In the genomic region with DNA sequence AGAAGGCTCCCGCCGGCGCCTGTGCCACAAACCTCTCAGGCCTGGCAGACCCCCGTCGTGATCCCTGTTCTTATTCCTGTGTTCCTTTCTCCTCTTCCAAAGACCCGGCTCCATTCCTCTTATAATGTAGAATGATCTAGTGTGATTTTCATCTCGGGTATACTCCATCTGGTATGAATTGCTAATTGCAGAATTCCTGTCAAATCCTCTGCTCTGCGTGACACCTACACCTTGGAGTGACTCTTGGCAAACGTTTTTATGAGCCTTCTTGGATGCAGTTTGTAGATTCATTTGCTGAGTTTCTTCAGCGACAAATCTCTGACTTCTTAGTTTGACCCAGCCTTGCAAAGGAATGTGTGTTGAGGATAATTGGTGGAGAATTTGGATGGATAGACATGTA, we compare ENCODE assay signal across 21 mouse cellular contexts. TPM values are rescaled to one million over a fixed set of nuclear protein-coding genes. Genes with fewer than 3 reads are reported as not detected.
"Had no signal": no experiment of that assay in that cellular context is flagged by ENCODE, and none has a peak within 500 bp of the region (broad histone marks: within the 10 kb centered on the region; RNA-seq: fewer than 3 reads in every experiment).

No protein-coding gene starts in this region.

- H3K4me3 ChIP-seq: midbrain, embryonic 10.5 days; midbrain, embryonic 12.5 days; myocyte; neural tube, embryonic 13.5 days; neural tube, embryonic 15.5 days had no signal

- H3K9ac ChIP-seq: lung, embryonic 14.5 days; midbrain, embryonic 12.5 days; neural tube, embryonic 13.5 days; neural tube, embryonic 15.5 days had no signal

- DNase-seq: lung, embryonic 14.5 days; lung, postnatal 10 days; lung, postnatal 4 days; midbrain, embryonic 14.5 days; retina, postnatal 1 day; right cerebral cortex, adult 18-20 months; right cerebral cortex, postnatal 25 days; right cerebral cortex, postnatal 4 days; spleen, adult 18-20 months; thymus, adult 18-20 months; thymus, postnatal 14 days; thymus, postnatal 36 days had no signal

- H3K27ac ChIP-seq: midbrain, embryonic 10.5 days; midbrain, embryonic 12.5 days; neural tube, embryonic 13.5 days; neural tube, embryonic 15.5 days had no signal

- H3K4me2 ChIP-seq: lung, embryonic 14.5 days; midbrain, embryonic 12.5 days; neural tube, embryonic 13.5 days; neural tube, embryonic 15.5 days had no signal

- ATAC-seq: midbrain, embryonic 16.5 days had no signal

- H3K9me3 ChIP-seq: midbrain, embryonic 12.5 days; neural tube, embryonic 13.5 days; neural tube, embryonic 15.5 days had no signal

- H3K36me3 ChIP-seq: midbrain, embryonic 10.5 days; midbrain, embryonic 12.5 days; neural tube, embryonic 15.5 days had no signal

- H3K4me1 ChIP-seq: midbrain, embryonic 12.5 days; neural tube, embryonic 13.5 days had no signal

- H3K27me3 ChIP-seq: midbrain, embryonic 12.5 days; neural tube, embryonic 13.5 days; neural tube, embryonic 15.5 days had no signal

RNA-seq across cellular contexts. Expression of gene Tmem178b, which starts 53.4 kb away (rescaled TPM):
- total RNA-seq: megakaryocyte, adult 5-6 weeks; megakaryocyte-erythroid progenitor cell, adult 5-6 weeks had no signal
- polyA plus RNA-seq: thymus, postnatal 0 days had no signal
